Mouse (Mus musculus): ENCODE results near the gene Itpk1.
"Not testable (repeated sequence)": the region's sequence is repeated elsewhere in the genome, so short reads cannot be mapped to it uniquely, and the experiment has no call there.

Gene Itpk1

DNA sequence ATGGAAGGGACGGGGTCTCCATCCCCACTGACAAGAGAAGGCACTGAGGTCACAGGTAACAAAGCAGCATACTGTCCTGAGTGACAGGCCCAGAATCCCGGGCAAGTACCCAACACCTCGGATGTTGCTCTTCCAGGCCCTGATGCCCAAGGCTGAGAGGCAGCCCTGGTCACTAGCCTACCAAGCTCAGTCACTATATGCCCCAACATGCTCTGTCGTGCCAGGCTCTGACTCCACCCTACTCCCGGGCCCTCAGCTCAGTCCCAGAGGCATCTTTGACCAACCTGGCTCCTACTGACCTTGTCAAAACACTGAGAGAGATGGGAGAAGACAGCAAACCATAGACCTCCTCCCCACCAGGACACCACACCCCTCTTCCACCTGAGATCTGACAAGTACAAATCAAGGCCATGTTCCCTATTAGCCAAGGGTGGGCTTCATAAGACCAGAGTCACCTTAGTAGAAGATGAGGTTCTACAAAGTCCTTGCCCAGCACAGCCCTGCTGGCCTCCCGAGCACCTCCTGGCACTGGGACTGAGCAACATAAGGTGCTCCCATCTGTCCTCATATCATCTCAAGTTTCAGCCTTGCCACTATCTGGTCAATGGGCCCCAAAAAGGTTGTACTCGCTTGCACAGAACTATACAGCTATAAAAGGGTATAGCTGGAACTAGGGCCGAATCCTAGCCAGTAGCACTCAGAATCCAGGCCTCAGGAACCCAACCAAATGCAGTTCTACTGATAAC is 43.7 kb downstream of the Itpk1 start:
- no peak for DNase-seq

DNA sequence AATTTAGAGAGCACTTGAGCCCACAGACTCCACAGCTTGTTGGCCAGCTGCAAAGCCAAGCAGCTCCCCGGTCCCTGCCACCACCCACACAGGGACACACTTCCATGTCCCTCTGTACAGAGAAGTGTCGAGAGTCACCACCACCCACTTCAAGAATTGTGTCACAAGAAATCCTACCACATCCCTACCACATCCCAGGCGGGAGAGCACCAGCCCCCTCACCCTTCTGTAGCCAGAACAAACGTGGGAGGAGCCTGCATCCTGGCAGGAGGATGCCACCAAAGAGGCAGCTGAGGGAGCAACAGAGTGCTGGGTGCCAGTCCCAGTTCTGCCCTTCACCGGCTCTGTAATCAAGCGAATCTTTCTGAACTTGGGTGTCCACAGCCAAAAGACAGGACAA is 51.7 kb downstream of the Itpk1 start:
- DNase-seq, result no peak

DNA sequence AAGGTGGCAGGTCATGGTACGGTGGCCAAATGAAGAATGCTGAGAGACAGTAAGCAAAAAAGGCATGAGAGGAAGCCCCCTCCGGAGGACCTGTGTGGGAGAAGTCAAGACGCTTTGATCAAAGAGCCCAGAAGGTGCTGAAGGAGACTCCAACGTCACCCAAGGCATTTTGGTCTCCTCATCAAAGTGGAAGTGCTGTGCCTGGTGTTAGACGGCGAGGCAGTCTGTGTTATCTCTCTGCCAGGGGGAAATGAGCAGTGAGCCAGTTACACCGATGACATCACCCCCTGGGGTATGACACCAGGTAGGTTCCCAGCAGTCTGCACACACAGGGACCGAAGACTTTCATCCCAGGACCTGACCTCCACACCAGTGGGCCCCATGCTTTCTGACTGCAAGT is 52.3 kb downstream of the Itpk1 start:
- DNase-seq, result no peak

DNA sequence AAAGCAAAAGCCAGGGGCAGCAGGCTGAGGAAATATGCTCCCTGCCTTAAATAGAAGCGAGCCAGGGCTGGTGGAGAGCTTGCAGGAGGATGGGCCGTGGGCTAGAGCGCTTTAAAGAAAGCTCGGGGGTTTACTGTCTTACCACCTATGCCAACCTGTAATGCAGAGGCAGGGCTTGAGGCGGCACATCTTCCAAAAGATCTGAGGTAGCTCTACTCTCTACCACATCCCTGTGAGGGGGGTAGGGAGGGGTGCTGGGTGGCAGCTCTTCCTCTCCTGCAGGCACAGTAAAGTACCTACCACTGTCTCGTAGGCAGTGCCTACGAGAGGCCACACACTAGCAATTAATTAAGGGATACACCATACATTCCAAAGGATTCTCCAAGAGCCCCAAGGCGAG is 52.9 kb downstream of the Itpk1 start:
- no peak for DNase-seq

DNA sequence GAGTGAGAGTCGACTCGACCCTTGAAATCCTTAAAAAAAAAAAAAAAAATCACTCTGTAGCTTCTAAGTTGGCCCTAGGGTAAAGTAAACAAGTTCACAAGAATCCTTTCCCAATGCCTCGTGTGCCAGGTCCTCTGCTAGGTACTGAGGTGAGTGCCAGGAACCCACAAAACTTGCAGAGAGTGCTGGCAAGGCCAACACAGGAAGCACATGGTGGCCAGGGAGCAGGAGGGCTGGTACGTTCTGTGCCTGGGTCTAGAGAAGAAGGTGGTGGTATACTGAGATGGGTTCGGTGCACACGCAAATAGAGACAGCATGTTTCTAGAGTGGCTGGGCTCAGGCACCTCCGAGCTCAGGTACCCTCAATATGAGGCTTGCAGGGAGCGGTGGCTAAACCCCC is 53.3 kb downstream of the Itpk1 start:
- DNase-seq, result no peak

DNA sequence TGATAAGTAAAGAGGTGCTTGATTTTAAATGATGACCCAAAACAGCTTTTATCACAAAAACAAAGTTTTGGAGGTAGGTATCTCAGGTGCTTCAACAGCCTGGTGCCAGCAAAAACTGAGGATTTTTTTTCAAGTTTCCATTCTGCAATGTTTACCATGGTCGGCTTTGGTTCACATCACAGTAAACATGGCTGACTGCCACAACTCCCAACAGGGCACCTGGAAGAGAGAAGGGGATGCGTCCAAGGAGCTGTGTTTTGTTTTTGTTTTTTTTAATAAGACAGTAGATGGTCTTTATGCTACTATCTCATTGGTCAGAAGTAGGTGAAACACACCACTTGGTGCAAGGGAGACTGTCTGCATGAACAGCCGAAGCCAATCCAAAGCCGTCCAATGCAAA is 54.1 kb downstream of the Itpk1 start:
- DNase-seq, result no peak

DNA sequence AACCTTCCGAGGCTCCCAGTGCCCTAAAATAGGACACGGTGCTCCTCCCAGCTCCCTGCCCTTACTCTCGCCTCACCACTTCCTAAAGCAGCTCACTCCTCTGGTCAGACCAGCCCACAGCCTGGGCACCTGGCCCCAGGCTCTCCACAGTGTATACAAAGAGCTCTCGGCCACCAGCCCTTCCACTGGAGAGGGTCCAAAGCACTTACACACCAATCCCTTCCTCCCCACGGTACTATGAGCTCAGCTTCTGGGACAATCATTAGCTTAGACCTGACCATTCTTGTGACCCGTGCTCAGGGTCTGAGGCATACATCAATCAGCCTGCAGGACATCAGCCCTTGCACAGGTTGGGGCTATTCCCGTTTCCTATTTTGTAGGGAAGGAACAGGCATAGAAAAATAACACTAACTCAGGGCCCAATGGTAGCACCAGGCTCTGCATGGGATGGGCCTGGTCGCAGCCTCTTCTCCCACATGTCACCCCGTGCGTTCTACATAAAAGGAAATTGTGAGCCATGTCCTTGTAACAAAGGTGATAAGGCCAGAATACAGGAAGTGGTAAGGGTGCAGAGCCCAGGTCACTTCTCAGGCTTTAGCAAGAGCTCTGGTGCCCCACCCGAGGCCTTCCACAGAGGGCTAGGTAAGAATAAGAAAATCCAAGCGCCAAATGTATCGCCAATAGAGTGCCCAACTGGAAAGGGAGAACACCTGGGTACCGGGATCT is 56.7 kb downstream of the Itpk1 start:
- DNase-seq, result no peak

DNA sequence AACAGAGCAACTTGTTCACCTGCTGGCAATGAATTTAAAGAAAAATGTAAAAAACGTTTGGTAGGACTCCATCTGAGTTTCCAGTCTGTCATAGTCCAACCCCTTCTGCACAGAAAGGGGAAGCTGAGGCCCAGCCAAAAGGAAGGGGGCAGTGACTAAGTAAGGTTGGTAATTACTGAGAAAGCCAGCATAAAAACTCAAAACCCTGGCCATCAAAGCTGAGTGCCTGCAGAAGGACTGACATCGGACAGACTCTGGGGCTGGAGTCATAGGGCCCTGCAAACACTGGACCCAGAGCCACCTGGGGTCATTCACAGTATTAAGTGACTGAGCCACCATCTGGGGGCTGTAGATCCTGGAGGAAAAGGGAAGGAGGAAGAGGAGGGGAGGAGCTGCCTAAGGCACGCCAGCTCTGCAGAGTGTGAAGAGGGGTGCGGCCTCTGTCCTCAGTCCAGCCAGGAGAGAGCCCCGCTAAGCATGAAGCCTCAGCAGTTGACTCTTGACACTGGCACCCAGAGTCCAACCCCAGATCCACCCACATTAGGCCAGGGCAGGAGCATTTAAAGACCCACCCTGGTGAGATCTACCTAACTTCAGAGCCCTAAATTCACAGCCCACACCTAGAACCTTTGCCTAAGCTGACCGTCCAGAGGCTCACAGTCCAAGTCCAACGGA is 58.0 kb downstream of the Itpk1 start:
- DNase-seq, result no peak

DNA sequence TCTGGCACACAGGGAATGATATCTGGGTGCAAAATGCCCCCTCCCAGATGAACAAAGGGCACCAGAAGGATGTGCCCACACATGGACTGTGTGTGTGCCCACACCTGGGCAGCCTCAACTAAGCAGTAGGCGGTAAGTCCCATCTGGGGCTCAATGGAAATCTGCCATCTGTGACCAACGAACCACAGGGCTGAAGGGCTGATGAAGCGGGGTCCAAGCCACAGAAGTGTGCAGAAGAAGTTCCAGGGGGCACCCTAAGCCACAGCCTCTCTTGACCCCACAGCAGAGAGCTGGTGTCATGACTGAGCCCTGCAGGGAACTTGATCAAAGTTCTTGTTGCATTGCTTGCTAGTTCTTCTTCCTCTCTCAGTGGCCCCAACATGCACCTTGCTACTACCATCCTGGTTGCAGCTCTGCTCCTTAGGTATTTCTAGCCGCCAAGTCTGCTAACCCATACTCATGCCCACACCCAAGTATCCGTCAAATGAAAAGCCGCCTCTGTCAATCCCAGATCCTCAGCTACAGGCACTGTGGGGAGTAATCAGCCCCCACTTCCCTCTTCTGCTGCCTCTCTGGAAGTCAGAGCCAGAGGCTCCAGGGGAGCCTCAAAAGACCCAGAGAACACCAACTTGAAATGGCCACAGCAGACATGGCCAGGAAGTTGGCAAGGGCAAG is 58.7 kb downstream of the Itpk1 start:
- no peak for DNase-seq

DNA sequence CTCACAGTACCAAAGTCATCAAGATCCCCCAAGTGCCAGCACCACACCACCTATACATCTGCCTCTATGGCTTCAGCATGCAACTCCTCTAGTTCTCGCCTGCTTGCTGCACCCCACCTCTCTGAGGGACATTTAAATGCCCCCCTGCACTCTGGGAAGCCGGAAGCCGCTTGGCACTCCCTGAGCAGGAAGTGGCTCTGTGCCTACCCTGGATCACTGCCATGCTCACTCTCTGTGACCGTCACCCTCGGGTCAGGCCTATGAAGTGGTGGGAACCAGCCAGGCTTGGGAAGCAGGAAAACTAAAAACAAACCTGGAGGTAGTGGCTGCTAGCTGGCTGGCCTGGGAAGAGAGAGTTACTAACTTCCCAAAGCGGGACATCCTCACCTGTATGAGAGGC is 61.4 kb downstream of the Itpk1 start:
- DNase-seq, result no peak

DNA sequence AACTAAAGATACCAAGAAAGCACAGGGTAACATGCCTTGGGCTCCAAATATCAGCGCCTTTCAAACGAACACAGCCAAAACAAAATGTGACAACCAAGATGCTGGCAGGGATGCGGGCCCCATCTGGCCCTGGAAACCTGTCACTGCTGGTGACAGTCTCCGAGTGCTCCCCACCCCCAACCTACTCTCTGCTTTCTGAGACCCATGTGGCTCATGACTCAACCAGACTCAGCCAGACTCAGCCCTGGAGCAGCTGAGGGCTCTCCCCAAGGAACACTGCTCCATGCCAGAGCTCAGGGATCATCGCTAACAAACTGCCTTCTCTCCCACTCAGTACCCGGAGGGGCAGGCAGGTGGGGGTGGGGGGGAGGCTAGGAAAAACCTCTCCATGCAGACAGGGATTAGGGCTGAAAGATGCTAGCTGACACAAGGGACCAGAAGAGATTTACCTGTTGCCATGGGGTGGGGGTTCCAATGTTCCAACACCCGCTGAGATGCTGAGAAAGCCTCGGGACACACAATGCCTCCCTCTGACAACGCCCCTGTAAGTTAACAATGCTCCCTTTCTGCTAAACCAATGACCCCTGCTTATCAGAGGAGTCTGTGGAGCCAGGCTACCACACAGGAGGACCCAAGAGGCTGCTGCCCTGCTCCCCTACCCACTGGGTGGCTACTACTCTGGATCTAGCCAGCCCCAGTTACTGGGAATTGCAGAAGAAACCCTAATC is 64.1 kb downstream of the Itpk1 start:
- peak; percentile 51 for DNase-seq

DNA sequence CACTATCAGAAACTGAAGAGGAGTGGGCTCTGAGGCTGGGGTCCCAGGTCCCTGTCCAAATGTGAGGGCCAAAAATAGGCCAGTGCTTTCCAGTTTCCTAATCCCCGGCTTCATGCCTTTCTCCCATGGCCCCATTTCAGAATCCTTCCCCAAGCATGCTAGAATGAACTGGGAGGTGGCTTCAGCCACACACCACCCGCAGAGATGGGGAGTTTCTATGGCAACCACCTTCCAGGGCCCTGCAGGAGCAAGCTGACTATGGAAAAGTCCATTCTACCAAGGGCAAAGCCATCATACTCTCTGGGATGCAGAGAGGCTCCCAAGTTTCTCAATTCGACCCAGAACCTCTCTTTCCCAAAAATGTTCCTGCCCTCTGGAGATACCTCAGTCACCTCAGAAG is 65.9 kb downstream of the Itpk1 start:
- DNase-seq, result no peak

DNA sequence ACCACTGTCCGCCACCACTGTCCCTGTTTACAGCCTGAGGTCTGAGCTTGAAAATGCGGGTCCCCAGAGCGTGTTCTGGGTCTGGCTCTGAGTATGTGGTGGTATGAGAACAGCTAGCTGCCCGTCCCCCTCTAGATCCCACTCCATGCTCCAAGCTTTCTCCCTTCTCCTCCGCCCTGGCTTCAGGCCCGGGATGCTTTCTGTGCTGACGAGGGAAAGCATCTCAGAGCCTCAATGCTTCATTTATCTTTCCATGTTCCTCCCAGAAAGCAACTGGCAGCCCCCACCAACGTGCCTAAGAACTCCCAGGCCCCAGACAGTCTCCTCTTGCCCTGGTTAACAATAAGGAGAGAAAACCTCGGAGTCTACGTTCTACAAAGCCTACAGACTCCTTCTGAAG is 67.5 kb downstream of the Itpk1 start:
- DNase-seq, result no peak

DNA sequence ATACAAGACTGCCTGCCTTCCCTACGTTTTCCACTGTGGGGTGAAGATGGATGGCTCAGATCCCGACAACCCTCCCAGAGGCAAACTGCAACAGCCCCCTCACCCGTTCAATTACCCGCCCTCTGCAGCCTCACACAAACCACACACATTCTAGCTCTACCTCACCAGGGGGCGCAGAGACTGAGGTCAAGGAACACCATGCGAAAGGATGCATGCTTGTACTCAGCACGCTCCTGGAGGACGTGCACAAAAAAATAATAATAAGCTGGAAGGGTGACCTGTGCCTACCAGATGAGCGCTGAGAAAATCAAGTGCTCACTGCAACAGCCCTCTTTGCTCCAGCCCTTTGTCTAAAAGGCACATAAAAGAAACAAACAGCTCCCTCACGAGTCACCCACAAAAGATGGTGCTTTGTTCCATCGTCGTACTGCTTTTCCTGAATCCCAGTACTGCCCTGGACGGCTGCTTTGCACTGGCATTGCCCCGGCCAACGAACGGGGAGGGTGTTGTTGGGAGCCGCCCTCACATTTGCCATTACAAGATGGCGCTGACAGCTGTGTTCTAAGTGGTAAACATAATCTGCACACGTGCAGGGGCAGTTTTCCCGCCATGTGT is 70.2 kb downstream of the Itpk1 start:
- no peak for DNase-seq

DNA sequence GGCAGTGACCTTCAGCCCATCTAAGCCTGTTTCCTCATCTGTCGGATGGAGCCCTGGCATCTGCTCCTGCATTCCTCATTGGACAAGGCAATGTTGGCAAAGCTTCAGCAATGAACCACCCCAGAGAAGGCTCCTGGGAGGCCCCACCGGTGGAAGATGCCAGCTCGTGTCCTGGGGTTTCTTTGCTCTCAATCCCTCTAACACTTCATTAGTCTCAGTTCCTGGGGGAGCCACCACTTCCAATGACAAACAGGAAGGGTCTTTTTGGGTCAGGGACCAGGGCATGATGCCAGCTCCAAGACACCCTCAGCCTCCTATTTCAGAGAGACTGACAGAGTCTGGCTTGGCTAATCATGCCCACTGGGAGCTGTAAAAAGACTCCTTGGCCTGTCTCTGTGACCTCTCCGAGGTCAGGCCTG is 71.6 kb downstream of the Itpk1 start:
- DNase-seq, result no peak

DNA sequence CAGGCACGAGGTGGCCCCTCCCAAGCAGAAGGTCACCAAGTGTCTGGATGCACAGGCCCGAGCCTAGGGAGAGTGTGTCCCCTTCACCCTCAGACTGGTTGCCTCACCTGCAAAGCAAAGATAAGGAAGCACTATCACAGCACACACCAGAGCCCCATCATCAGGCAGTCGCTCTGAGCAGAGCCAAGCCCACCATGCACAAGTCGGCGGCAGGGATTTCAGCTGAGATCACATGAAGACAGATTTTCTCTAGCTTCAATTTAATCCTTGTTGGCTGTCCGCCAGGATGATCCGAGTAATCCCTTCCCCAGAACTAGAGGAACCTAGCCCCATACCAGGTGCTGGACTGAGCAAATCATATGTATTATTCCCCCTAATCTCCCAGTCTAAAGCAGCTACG is 73.0 kb downstream of the Itpk1 start:
- DNase-seq, result no peak

DNA sequence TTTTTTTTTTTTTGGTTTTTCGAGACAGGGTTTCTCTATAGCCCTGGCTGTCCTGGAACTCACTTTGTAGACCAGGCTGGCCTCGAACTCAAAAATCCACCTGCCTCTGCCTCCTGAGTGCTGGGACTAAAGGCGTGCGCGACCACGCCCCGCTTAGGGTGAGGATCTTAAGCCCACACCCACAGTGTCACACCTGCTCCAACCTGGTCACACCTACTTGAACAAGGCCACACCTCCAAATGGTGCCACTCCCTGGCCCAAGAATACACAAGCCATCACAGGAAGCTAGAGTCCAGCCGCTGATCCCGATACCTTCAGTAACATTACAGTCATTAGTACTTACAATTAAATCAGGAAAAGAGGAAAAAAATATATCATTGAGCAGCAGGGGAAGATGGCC is 74.3 kb downstream of the Itpk1 start:
- not testable (repeated sequence) for DNase-seq

DNA sequence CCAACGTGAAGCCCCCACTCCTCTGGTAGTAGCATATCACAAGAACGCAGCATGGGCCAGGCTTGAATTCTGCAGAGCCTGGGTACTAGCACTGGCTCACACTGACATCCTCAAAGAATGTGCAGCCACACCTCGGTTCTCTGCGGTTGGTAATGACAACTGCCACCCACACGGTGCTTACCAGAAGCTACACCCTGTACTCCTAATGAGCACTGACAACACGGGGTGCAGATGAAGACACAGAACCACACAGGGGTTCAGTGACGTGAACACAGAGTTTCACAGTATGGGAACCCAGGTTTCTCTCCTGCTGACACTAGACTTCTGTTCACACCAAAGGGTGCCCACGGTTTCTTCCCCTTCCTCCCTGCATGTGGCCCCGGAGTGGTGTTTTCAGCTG is 76.5 kb downstream of the Itpk1 start:
- DNase-seq, result no peak

DNA sequence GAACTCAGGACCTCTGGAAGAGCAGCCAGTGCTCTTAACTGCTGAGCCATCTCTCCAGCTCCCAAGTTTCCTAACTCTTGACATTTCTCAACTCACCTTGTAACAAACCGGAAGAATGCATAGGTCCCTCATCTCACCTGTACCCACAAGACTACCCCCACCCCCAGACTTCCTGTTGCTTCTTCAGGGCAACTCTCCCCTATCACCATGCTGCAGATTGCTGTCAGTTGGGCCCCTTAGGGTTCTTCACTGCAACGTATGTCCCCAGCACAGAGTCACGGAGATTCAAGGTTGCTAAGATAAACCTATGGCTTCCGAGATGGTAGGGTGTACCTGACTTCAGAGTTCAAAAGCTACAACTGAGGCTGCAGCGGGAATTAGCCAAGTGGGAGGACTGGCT is 77.2 kb downstream of the Itpk1 start:
- no peak for DNase-seq

DNA sequence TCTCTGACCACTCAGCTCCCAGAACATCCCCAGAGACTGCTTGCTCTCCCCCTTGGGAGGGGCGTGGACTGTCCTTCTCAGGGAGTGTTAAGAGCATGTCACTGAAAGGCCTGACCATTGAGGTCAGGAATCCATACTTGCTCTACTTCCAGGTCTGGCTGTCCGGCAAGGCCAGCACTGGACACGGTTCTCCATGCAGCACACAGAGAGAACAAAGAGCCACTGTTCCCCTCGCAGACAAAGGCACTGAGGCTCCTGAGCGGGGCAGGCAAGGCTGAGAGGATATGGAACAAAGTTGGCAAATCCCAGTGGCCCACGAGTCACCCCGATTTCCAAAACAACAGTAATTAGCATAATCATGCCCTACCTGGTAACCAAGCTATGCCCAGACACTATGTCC is 77.9 kb downstream of the Itpk1 start:
- peak; percentile 33 for DNase-seq

DNA sequence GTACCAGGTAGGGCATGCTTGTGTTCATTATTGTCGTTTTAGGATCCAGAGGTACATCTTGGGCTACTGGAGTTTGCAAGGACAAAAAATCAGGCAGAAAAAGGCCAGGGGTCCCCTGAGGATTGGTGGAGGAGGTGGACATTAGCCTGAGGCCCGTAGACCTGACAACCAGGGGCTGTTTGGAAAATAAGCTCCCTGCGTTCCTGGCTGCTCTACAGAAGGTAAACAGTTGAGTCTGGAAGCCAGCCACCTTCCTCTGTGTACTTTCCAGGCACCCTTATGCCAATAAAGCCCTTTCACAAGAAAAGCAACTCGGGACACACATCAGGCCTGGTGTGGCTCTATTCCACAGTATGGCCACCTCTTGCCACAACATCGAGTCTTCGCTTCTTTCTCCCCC is 79.0 kb downstream of the Itpk1 start:
- no peak for DNase-seq

DNA sequence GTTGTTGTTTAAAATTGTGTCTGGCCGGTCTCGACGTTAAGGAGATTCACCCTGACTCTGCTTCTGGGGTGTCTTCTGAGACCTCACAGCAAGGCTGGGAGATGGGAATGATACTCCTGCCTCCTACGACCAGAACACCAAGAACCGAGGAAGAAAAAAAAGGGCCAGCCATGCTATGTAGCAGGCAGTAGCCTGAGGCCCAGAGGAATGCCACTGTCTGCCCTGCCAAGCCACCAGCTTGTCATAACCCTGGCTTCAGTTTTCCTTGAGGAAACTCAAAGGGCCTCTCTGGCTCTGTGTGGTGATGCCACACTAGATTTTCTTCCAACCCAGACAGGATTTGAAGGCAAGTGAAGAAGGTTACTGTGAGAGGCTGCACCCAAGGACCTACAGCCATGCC is 79.6 kb downstream of the Itpk1 start:
- DNase-seq, result no peak

DNA sequence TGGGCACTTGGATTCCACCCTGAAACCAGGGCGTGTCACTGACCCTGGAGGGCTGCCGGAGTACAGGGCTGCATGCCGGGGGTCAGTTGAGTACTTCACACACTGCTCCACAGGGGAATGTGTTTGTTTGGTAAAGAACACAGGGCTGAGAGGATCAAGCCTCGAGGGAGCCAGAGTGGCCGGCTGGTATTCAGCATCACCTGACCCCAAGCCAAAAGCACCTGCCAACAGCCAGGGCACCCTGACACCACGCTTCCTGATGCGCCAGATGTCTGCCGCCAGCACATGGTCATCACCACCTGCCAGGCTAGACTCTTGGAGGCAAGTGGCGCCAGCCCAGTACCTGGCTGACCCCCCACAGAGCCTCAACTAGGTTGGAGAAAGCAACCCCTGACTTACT is 80.9 kb downstream of the Itpk1 start:
- no peak for DNase-seq

Measured in embryo, embryonic 11 days (tissue).